Comparison of ENCODE assay signal across 26 mouse cellular contexts in the genomic region with DNA sequence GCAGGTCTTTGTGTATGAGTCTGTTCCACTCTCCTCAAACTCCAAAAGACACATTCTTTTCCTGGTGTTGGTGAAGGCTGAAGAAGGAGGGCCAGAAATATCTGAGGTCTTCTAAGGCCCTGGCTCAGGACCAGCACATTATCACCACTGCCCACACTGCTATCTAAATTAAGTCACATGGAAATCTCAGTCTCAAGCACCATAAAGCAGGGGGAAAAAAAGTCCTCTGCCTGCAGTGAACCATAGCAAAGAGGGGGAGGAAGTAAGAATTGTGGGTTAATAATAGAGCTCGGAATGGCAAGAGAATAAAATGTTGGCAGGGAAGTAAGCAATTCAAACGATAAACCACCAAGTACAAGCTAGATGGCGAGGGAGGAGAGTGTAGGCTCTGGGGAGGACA. TPM values are rescaled to one million over a fixed set of nuclear protein-coding genes. Genes with fewer than 3 reads are reported as not detected.
DNase-seq lines count a peak whose midpoint lies in the region; ATAC-seq and TF ChIP-seq lines count a peak whose summit lies in the region.
"Had no signal": no experiment of that assay in that cellular context is flagged by ENCODE, and none has a peak within 500 bp of the region (broad histone marks: within the 10 kb centered on the region; RNA-seq: fewer than 3 reads in every experiment).

No protein-coding gene starts in this region.

- no peak overlapping the region for H3K27ac ChIP-seq in left cerebral cortex, adult 2 months
- H3K27ac ChIP-seq in kidney, postnatal 0 days, result no peak overlapping the region
- H3K27ac ChIP-seq: embryonic facial prominence, embryonic 10.5 days; forebrain, embryonic 13.5 days; hindbrain, embryonic 10.5 days; liver, embryonic 12.5 days; lung, embryonic 15.5 days; midbrain, embryonic 13.5 days; neural tube, embryonic 15.5 days; stomach, postnatal 0 days had no signal

- no peaks in the 10 kb centered on the region for H3K36me3 ChIP-seq in kidney, postnatal 0 days (ENCODE audit: insufficient read depth, low read length)
- H3K36me3 ChIP-seq: embryonic facial prominence, embryonic 10.5 days; hindbrain, embryonic 10.5 days; liver, embryonic 12.5 days; lung, embryonic 15.5 days; midbrain, embryonic 13.5 days; neural tube, embryonic 15.5 days had no signal

- no peaks in the 10 kb centered on the region for H3K9me3 ChIP-seq in kidney, postnatal 0 days (replicated peaks; ENCODE audit: low read length)
- H3K9me3 ChIP-seq: embryonic facial prominence, embryonic 10.5 days; forebrain, embryonic 13.5 days; hindbrain, embryonic 10.5 days; liver, embryonic 12.5 days; lung, embryonic 15.5 days; midbrain, embryonic 13.5 days; neural tube, embryonic 15.5 days had no signal

- peak; percentile 86 for DNase-seq in heart, adult 11 months
- DNase-seq in heart, postnatal 25 days (ENCODE audit: low spot score), result no peak
- peak; percentile 18 to 49 for DNase-seq in left cerebral cortex, postnatal 14 days (ENCODE audit: low spot score in 2 of 2)
- no peak for DNase-seq in left cerebral cortex, adult 2 months (ENCODE audit: extremely low spot score in 1 of 2, low spot score in 2 of 2)
- peak; percentile 18 to 44 for DNase-seq in frontal cortex, postnatal 36 days (ENCODE audit: low spot score in 2 of 2)
- peak; percentile 21 for DNase-seq in kidney, postnatal 0 days (ENCODE audit: low spot score)
- DNase-seq in spleen, postnatal 4 days (ENCODE audit: low spot score in 2 of 2), result no peak
- DNase-seq: cerebellum, adult 11-12 months; cerebellum, postnatal 36 days; thymus, postnatal 36 days had no signal

- H3K9ac ChIP-seq in kidney, postnatal 0 days (ENCODE audit: low read depth, low read length), result no peak overlapping the region
- H3K9ac ChIP-seq: forebrain, embryonic 13.5 days; liver, embryonic 12.5 days; lung, embryonic 15.5 days; midbrain, embryonic 13.5 days; neural tube, embryonic 15.5 days had no signal

- no peak for ATAC-seq in kidney, postnatal 0 days (replicated peaks; ENCODE audit: low FRiP score, low read depth)
- no peak for ATAC-seq in megakaryocyte progenitor cell, adult 5-6 weeks (replicated peaks; ENCODE audit: poor library complexity)
- ATAC-seq: forebrain, embryonic 13.5 days; liver, embryonic 12.5 days; midbrain, embryonic 13.5 days had no signal

- intact Hi-C loops in heart, postnatal 25 days (cut with DNase I), result no loop called here
- intact Hi-C loops in left cerebral cortex, postnatal 14 days (cut with DNase I), result no loop called here
- intact Hi-C loops in left cerebral cortex, adult 2 months (cut with DNase I), result no loop called here

- no peak for TF ChIP-seq CTCF in left cerebral cortex, adult 2 months (IDR thresholded peaks at IDR 0.05)
- no peak for TF ChIP-seq CTCF in kidney, postnatal 0 days (IDR thresholded peaks at IDR 0.05; ENCODE audit: low read depth)

- no peak overlapping the region for H3K4me2 ChIP-seq in kidney, postnatal 0 days (ENCODE audit: low read length)
- H3K4me2 ChIP-seq: forebrain, embryonic 13.5 days; liver, embryonic 12.5 days; lung, embryonic 15.5 days; midbrain, embryonic 13.5 days; neural tube, embryonic 15.5 days had no signal

- no peaks in the 10 kb centered on the region for H3K27me3 ChIP-seq in kidney, postnatal 0 days (ENCODE audit: insufficient read depth, low read length)
- H3K27me3 ChIP-seq: forebrain, embryonic 13.5 days; liver, embryonic 12.5 days; lung, embryonic 15.5 days; midbrain, embryonic 13.5 days; neural tube, embryonic 15.5 days had no signal

- H3K4me3 ChIP-seq in left cerebral cortex, adult 2 months, result no peak overlapping the region
- H3K4me3 ChIP-seq in kidney, postnatal 0 days (replicated peaks; ENCODE audit: low read depth, low read length), result no peak overlapping the region
- H3K4me3 ChIP-seq: embryonic facial prominence, embryonic 10.5 days; forebrain, embryonic 13.5 days; hindbrain, embryonic 10.5 days; liver, embryonic 12.5 days; lung, embryonic 15.5 days; midbrain, embryonic 13.5 days; myocyte; neural tube, embryonic 15.5 days had no signal

- H3K4me1 ChIP-seq in kidney, postnatal 0 days (replicated peaks; ENCODE audit: insufficient read depth, low read length), result no peaks in the 10 kb centered on the region
- H3K4me1 ChIP-seq: embryonic facial prominence, embryonic 10.5 days; forebrain, embryonic 13.5 days; hindbrain, embryonic 10.5 days; liver, embryonic 12.5 days; midbrain, embryonic 13.5 days; neural tube, embryonic 15.5 days had no signal

- WGBS in kidney, postnatal 0 days, result 33% methylated on average over 3 of the region's 3 CpGs

RNA-seq across cellular contexts. Expression of a gene that starts 32.9 kb away (rescaled TPM):
- 1 to 10 TPM; 1.0 to 1.4 TPM for total RNA-seq in heart, postnatal 25 days (2021)
- total RNA-seq in left cerebral cortex, postnatal 14 days (2021), result 1 to 10 TPM; 4.1 to 6.5 TPM
- total RNA-seq in left cerebral cortex, adult 2 months (2021), result 10 to 100 TPM in 1 of 2 experiments, 1 to 10 TPM in 1; 3.5 to 10.5 TPM
- polyA plus RNA-seq in kidney, postnatal 0 days (2015; fragmentation: Nextera tagmentation; extraction: Ambion mirVana), result not detected in 2 replicates
- not detected in 2 replicates for total RNA-seq in megakaryocyte progenitor cell, adult 5-6 weeks (2015)
- total RNA-seq in megakaryocyte progenitor cell, adult 5-6 weeks (2017), result not detected in 2 replicates
- total RNA-seq: gastrocnemius, adult 18-20 months; MEL had no signal
- polyA plus RNA-seq: limb, embryonic 11.5 days; liver, embryonic 12.5 days; myocyte; stomach, postnatal 0 days had no signal

RNA-seq across cellular contexts. Expression of a gene that starts 57.2 kb away (rescaled TPM):
- total RNA-seq in heart, postnatal 25 days (2021), result not detected
- total RNA-seq in left cerebral cortex, postnatal 14 days (2021), result not detected
- total RNA-seq in left cerebral cortex, adult 2 months (2021), result not detected
- not detected in 2 replicates for polyA plus RNA-seq in kidney, postnatal 0 days (2015; fragmentation: Nextera tagmentation; extraction: Ambion mirVana)
- not detected in 2 replicates for total RNA-seq in megakaryocyte progenitor cell, adult 5-6 weeks (2015)
- not detected in 2 replicates for total RNA-seq in megakaryocyte progenitor cell, adult 5-6 weeks (2017)
- total RNA-seq: adrenal gland, adult 18-20 months; gastrocnemius, adult 18-20 months; layer of hippocampus, postnatal 14 days; MEL had no signal
- polyA plus RNA-seq: embryonic facial prominence, embryonic 10.5 days; forebrain, embryonic 13.5 days; gonadal fat pad, adult 2 months; hindbrain, embryonic 10.5 days; limb, embryonic 11.5 days; liver, embryonic 12.5 days; lung, embryonic 15.5 days; midbrain, embryonic 13.5 days; myocyte; neural tube, embryonic 15.5 days; stomach, postnatal 0 days had no signal

Comparison
In these comparisons a context has a peak if more than half of its experiments do, and no peak if none do; other contexts are left out.
1. DNase-seq: peak in heart, adult 11 months (single experiment), left cerebral cortex, postnatal 14 days (2 of 2), frontal cortex, postnatal 36 days (2 of 2) and kidney, postnatal 0 days (single experiment); none in heart, postnatal 25 days (single experiment), left cerebral cortex, adult 2 months (0 of 2) and spleen, postnatal 4 days (0 of 2).